Mouse (Mus musculus): Measurements from ENCODE around the gene Clstn2.

DNA sequence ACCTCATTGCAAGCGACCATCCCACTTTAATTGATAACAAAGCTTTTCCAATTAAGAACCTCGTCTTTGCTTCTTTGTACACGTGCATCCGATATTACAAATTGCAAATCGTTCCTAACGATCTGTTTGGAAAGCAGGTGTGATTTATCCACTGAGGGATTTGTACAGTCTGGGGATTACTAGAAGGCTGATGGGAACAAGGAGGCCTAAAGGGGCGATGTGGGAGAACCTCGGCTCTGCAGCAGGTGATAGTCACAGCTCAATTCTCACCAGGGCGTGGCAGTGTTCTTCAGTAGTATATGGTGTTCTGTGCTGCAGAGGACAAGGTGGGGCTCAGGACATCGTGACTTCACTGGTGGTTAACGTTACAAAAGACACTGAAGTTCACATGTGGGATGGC, 9.9 kb downstream of the Clstn2 start:
- TF ChIP-seq POLR2A (IDR thresholded peaks at IDR 0.05; ENCODE audit: borderline replicate concordance, insufficient read depth, low read length) (no peak), CTCF (IDR thresholded peaks at IDR 0.05; ENCODE audit: borderline replicate concordance, insufficient read depth, low read depth, low read length) (no peak)

Measured in cerebellum, adult 2 months (tissue).